Mouse (Mus musculus): ENCODE measurements around the gene 1810013L24Rik. TPM values are rescaled to one million over a fixed set of nuclear protein-coding genes. Genes with fewer than 3 reads are reported as not detected.

1810013L24Rik gene
- total RNA-seq, 2 experiments from 2014 or later, result 103 to 107 TPM

- no peak for DNase-seq (ENCODE audit: low spot score in 2 of 2)
- H3K4me3 ChIP-seq, result no peak overlapping the region
- no peak overlapping the region for H3K27ac ChIP-seq
- no peak for TF ChIP-seq CTCF (conservative IDR thresholded peaks at IDR 0.05)
Observed at GRCm38 (mm10) chr16:8817872-8818271, 12.0 kb upstream of the 1810013L24Rik start.

- DNase-seq (ENCODE audit: low spot score in 2 of 2), result peak in 1 of 2 experiments; percentile 32
- TF ChIP-seq CTCF (conservative IDR thresholded peaks at IDR 0.05), result no peak
- no peak overlapping the region for H3K27ac ChIP-seq
- no peak overlapping the region for H3K4me3 ChIP-seq
Observed at GRCm38 (mm10) chr16:8821429-8821828, 8.5 kb upstream of the 1810013L24Rik start.

GRCm38 (mm10) chr16:8822586-8822985, 7.3 kb upstream of the 1810013L24Rik start:
- no peak overlapping the region for H3K4me3 ChIP-seq
- no peak overlapping the region for H3K27ac ChIP-seq
- DNase-seq (ENCODE audit: low spot score in 2 of 2), result no peak
- 0 out of 2 replicates have a peak, but pooled peaks have one; percentile 4 for TF ChIP-seq CTCF (conservative IDR thresholded peaks at IDR 0.05)

GRCm38 (mm10) chr16:8823661-8824060, 6.2 kb upstream of the 1810013L24Rik start:
- H3K4me3 ChIP-seq, result no peak overlapping the region
- no peak for DNase-seq (ENCODE audit: low spot score in 2 of 2)
- TF ChIP-seq CTCF (conservative IDR thresholded peaks at IDR 0.05), result no peak
- H3K27ac ChIP-seq, result no peak overlapping the region

- Histone ChIP-seq H3K4me3 (no peak overlapping the region), H3K27ac (no peak overlapping the region)
- no peak for DNase-seq (ENCODE audit: low spot score in 2 of 2)
- no peak for TF ChIP-seq CTCF (conservative IDR thresholded peaks at IDR 0.05)
Observed at GRCm38 (mm10) chr16:8827366-8827765, 2.5 kb upstream of the 1810013L24Rik start.

- peak in 1 of 2 experiments; percentile 40 for DNase-seq (ENCODE audit: low spot score in 2 of 2)
Observed at GRCm38 (mm10) chr16:8828636-8829563, 1.0 kb upstream of the 1810013L24Rik start.

GRCm38 (mm10) chr16:8830431-8831211, 721 bp downstream of the 1810013L24Rik start:
- no peak; the same call in 1 of the 2 replicates for TF ChIP-seq CTCF (conservative IDR thresholded peaks at IDR 0.05)
- H3K27ac ChIP-seq, result peak overlapping the region; percentile 98
- peak overlapping the region; percentile 85 for H3K4me3 ChIP-seq
- DNase-seq (ENCODE audit: low spot score in 2 of 2), result peak; percentile 44 to 58

More at GRCm38 (mm10) chr16:8828636-8829563, 1.0 kb upstream of the 1810013L24Rik start:
- peak overlapping the region; percentile 99 for H3K27ac ChIP-seq
- peak; percentile 76 for TF ChIP-seq CTCF (conservative IDR thresholded peaks at IDR 0.05)
- peak overlapping the region; percentile 65 for H3K4me3 ChIP-seq

GRCm38 (mm10) chr16:8831241-8831640, 1.3 kb downstream of the 1810013L24Rik start:
- DNase-seq (ENCODE audit: low spot score in 2 of 2), result no peak
- Histone ChIP-seq H3K4me3 (peak overlapping the region; percentile 85), H3K27ac (peak overlapping the region; percentile 98)
- no peak for TF ChIP-seq CTCF (conservative IDR thresholded peaks at IDR 0.05)

GRCm38 (mm10) chr16:8836876-8837275, 7.0 kb downstream of the 1810013L24Rik start:
- Histone ChIP-seq H3K4me3 (no peak overlapping the region), H3K27ac (no peak overlapping the region)
- DNase-seq (ENCODE audit: low spot score in 2 of 2), result no peak
- TF ChIP-seq CTCF (conservative IDR thresholded peaks at IDR 0.05), result no peak

GRCm38 (mm10) chr16:8837595-8837994, 7.7 kb downstream of the 1810013L24Rik start:
- DNase-seq (ENCODE audit: low spot score in 2 of 2), result no peak
- Histone ChIP-seq H3K4me3 (no peak overlapping the region), H3K27ac (peak overlapping the region; percentile 4; the same call in 1 of the 2 replicates)
- no peak for TF ChIP-seq CTCF (conservative IDR thresholded peaks at IDR 0.05)

GRCm38 (mm10) chr16:8838921-8839320, 9.0 kb downstream of the 1810013L24Rik start:
- TF ChIP-seq CTCF (conservative IDR thresholded peaks at IDR 0.05), result no peak
- no peak overlapping the region for H3K4me3 ChIP-seq
- DNase-seq (ENCODE audit: low spot score in 2 of 2), result no peak
- H3K27ac ChIP-seq, result no peak overlapping the region

- DNase-seq (ENCODE audit: low spot score in 2 of 2), result no peak
- TF ChIP-seq CTCF (conservative IDR thresholded peaks at IDR 0.05), result no peak
- H3K4me3 ChIP-seq, result no peak overlapping the region
- no peak overlapping the region for H3K27ac ChIP-seq
Observed at GRCm38 (mm10) chr16:8840557-8840956, 10.7 kb downstream of the 1810013L24Rik start.

GRCm38 (mm10) chr16:8842962-8843361, 13.1 kb downstream of the 1810013L24Rik start:
- Histone ChIP-seq H3K27ac (no peak overlapping the region), H3K4me3 (no peak overlapping the region)
- TF ChIP-seq CTCF (conservative IDR thresholded peaks at IDR 0.05), result no peak
- no peak for DNase-seq (ENCODE audit: low spot score in 2 of 2)
